Mouse (Mus musculus) testis, adult 2 months (tissue): Measurements from ENCODE around the gene Fgr.

ENCODE experiments used
- CTCF ChIP-seq: fragments of 200-500 bp; IDR thresholded peaks from 2 replicates; pipeline ENCODE4 v1.5.1; 2012; ENCODE audit warnings: low read depth, mild to moderate bottlenecking, inconsistent platforms, low read length, moderate library complexity; ENCODE audit not compliant: control insufficient read depth, insufficient read depth, insufficient replicate concordance
- POLR2A ChIP-seq: fragments of 200-500 bp; IDR thresholded peaks from 2 replicates; pipeline ENCODE4 v1.6.1; 2012; ENCODE audit warnings: low read depth, mild to moderate bottlenecking, inconsistent platforms, low read length, moderate library complexity; ENCODE audit not compliant: control insufficient read depth

DNA sequence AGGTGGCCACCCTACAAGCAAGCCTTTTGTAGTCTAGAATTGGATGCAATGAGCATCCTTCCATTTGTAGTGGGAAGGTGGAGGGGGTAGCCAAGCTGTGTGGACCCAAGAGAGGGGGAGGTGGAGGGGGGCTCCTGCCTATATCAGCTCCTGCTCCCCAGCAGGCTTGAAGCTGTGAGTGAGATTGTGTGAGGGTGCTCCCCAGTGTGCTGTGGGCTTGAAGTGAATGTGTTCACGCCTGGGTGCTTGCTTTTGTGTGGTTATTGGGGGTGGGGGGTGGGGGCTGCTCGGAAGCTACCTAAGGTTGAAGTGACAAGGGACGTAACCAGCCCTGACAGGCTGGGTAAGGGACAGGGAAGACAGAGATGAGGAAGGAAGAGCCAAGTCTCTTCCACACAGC lies 1.9 kb downstream of the Fgr start:
- TF ChIP-seq POLR2A: no peak
- TF ChIP-seq CTCF: no peak
